Mouse (Mus musculus): ENCODE data around the gene Acsf3.

Acsf3 gene

DNA sequence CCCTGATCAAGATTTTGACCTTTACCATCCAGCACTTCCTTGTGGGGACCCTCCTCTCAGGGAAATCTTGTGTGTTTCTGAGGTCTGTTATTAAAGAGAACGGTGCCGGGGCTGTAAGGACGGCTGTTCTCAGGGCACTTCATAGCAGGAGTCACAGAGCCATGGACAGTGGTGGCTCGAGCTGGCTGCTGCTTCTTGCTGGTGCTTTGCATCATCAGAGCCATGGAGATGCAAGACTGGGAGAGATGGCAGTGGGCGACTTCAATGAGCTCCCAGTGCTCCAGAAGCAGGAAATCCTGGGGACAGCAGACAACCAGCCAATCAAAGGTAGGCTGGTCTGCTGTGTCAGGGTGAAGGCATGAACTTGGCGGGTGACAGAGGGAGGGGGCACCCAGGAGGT lies 14.2 kb upstream of the Acsf3 start:
- no peak for DNase-seq (ENCODE audit: low spot score in 2 of 2)

DNA sequence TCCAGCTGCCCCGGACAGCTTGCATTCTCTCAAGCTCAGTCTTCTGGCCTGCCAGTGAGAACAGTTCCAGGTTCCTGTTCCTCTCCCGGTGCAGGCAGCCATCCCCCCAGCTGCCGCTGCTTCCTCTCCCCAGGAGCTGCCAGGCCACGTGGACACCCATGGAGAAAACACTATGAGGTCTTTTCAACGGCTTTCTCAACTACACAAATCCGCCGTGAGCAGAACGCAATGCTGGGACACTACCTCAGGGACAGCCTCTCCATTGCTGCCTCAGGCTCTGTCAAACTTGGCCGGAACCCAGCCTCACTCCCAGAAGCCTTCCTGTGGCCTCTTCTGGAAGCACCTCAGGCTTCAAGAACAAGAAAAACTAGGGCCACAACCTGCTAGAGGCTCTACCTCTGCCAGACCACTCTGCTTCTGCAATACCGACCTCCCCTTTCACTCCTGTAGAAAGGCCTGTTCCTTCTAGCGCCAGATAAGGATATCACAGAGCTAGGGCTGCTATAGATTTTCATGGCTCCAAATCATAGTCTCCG lies 12.5 kb upstream of the Acsf3 start:
- no peak for DNase-seq (ENCODE audit: low spot score in 2 of 2)

DNA sequence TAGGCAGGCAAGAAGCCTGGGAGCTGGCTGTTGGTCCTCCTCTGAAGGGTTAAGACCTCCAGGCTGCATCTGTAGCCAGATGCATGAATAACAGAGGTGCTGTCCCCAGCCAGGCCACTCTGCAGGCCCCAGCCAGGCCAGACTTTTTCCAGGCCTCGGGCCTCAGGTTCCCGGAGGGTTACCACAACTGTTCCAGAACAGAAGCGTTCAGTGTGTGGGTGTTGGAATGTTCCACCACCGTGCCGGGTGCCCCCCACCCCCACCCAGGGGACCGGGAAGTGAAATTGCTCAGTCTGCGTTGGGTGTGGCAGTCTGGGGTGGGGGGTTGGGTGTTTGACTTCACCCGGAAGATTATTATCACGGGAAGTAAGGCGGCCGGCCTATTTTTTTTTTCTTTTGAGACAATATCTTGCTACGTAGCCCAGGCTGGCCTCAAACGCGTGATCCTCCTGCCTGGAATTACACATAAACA lies 12.0 kb upstream of the Acsf3 start:
- DNase-seq (ENCODE audit: low spot score in 2 of 2): no peak

DNA sequence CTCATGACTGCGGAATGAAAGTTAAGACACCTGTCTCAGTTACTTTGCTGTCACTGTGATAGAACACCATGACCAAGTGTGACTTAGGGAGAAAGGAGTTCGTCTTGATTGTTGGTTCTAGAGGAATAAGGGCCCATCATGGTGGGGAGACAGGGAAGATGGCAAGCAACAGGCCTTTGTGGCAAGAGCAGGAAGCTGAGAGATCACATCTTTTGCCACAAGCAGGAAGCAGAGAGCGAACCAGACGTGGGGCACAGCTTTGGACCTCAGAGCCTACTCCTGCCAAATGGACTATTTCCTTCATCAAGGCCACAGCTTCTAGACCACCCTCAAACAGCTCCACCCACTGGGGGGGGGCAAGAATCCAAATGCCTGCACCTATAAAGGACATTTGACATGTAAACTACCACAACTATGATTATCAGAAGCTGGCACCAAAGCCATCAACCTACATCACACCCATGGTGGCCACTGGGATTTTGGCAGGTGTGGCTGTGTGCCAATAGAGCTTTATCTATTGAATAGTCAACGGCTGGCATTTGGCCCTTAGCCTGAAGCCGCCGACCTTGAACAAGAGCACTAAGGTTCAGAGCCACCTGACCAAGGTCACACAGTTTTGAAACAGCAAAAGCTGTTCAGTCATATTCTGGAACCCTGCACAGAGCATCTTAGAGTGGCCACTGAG lies 10.4 kb upstream of the Acsf3 start:
- no peak for DNase-seq (ENCODE audit: low spot score in 2 of 2)

DNA sequence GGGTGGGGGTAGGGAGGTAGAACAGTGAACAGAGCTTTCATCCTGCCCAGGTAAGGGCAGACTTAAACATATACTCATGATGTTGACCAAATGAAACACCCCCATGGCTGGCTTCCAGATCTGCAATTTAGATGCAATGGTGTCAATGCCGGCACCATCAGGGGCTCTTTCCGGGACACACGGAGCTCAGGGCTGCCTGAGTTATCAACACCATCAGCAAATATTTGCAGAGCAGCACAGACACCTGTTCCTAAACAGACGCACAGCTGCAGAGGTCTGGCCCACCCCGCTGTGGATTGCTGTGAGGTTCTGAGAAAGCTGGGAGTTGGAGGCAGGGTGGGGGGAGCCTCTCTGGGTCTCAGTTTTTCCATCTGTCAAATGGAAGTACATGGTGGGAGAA lies 9.1 kb upstream of the Acsf3 start:
- DNase-seq (ENCODE audit: low spot score in 2 of 2): no peak

DNA sequence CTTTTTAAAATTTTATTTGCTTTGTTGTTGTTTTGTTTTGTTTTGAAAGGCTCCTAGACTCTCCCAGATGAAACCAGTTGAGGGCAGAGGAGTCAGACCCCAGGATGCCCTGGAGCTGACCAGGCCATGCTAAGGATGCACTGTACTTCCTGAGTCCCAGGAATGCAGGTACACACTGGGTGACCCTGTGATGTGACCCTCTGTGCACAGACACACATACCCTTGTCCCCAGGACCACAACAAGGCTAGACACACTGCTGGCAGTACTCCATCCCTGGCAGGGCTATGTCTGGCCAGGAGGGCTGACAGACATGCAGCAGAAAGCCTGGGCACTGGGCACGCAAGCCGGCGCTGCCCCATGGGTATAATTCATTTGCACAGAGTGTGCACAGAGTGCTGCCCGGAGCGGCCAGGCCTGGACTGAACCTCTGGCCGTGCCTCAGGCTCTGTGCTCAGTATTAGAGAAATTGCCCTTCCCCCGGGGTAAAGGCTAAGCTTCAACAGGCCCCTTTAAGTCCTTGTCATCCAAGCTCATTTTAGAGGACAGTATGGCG lies 8.6 kb upstream of the Acsf3 start:
- no peak for DNase-seq (ENCODE audit: low spot score in 2 of 2)

DNA sequence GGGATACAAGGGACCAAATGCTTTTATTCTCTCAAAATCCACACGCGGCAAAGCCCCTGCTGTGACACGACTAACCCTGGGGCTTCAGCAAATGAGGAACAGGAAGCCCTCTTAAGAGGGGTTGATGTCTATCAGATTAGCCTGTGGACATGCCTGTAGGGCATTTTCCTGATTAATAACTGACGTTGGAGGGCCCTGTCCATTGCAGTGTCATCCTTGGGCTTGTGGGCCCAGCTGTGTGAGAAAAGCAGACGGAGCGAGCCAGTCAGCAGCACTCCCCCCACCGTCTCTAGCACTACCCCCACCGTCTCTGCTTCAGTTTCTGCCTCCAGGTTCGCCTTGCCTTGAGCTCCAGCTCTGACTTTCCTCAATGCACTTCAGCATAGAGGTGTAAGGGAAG lies 8.1 kb upstream of the Acsf3 start:
- DNase-seq (ENCODE audit: low spot score in 2 of 2): no peak

DNA sequence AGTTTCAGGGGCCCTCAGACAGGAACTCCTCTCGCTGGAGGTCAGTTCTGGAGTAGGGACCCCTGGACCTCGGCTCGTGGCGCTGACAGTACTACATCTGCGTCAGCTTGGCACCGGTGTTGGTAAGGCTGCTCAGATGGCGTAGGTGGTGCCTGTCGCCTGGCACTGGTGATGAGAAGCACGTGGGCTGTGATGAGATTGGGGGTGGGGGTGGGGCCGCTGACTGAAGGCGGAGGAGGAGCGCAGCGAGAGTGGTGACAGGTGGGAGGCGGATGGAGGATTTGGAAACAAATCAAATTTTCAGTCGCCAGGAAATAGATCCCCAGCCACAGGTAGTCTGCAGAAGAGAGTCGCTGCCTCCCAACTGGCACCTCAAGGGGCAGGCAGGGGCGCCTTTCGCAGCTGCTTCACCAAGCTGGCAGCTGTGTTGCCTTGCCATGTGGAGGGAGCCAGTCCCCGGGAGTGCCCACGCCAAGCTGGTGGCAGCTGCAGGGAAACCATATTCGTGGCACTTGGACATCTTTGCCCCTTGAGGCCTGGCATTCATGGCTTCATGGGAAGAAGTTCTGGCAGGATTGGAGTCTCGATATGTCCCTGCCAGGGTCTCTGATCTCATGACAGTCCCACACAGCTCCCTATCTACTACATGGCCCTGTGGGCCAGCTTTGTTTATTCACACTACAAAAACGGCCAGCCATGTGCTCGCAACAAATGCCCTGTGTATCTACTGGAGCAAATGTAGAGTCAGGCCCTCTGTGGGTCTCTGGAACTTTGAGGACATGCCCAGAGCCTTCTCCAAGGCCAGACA lies 5.8 kb upstream of the Acsf3 start:
- DNase-seq (ENCODE audit: low spot score in 2 of 2): peak; percentile 40 to 58

DNA sequence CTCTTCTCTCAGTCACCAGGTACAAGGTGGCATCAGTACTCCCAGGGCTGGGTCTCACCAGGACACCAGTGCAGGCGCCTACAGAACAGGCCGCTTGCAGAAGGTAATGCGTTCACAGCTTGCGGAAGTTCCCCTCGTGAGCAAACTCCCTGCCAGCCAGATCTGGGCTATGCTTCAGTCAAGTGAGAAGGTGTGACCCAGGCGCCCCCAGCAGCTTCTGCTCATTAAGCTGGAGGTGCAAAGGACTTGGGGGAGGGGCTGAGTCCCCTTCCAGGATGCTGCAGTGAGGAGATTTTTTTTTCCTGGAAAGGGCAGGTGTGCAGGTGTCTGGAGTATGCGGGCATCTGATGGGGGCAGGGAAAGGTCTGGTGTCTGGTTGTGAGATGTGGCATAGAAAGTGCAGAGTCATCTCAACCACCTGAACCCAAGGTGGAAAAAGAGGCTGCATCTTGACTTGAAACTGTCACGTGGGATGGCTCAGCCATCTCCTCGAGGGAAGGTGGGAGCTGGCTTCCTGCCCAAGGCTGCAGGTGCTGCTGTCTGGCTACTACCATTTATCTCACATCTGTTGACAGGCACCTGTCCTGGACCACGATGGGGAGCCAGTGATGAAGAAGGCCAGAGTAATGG lies 2.7 kb upstream of the Acsf3 start:
- no peak for DNase-seq (ENCODE audit: low spot score in 2 of 2)

DNA sequence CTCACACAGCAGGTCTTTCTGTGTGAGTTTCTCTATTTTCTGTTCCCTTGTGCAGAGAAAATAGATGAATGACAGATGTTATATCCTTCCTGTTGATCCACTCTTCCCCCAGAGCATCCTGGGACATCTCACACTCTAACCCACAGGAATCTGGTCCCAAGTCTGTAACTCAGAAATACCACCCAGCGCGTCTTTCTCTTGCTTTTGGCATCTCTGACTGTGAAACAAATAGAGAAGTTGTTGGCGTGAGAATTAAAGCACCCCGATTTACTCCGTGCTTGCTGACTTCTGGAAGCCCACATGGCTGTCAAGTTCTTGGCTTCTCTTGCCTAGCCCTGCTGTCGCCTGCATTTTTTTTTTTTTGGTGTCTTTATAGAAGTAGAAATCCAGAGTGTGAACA lies 2.4 kb downstream of the Acsf3 start:
- DNase-seq (ENCODE audit: low spot score in 2 of 2): no peak

DNA sequence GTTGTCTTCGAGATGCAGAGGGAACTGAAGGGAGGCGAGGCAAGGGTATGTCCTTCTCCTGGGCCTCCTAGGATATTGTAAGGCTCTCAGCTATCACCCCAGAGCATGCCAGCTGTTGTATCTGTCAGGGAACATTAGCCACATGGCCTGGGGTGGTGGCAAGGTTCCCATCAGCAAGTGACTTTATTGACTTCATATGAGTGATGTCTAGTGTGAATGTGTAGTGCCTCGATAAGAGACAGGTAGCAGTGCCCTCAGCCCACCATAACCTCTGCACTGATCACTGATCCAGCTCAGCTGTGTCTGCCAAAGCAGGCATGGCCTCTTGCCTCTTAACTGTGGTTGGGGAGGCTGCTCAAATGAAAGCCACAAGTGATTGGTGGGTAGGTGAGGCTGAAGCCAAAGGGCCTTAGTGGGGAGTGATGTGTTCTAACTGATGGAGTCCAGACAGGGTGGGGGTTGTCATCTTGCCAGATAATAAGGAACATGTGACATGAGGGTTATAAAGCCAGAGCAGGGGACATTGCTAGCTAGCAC lies 3.5 kb downstream of the Acsf3 start:
- DNase-seq (ENCODE audit: low spot score in 2 of 2): no peak

DNA sequence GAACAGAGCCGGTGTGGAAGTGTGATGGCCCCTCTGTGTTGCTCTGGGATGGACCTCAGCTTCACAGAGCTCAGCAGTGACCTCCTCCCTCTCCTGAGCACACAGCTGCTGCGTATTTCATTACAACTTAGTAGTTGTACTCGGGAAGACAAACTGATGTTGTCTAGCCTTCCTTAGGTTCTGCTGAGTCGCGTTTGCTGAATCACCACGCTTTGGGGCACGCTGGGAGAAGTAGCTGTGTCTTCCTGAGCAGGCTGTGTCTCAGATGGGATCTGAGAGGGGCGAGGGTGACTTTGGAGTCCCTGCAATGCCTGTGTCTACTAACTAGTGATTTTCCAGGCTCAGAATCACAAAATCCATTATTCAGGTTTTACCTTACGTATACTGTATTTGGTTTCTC lies 4.0 kb downstream of the Acsf3 start:
- no peak for DNase-seq (ENCODE audit: low spot score in 2 of 2)

DNA sequence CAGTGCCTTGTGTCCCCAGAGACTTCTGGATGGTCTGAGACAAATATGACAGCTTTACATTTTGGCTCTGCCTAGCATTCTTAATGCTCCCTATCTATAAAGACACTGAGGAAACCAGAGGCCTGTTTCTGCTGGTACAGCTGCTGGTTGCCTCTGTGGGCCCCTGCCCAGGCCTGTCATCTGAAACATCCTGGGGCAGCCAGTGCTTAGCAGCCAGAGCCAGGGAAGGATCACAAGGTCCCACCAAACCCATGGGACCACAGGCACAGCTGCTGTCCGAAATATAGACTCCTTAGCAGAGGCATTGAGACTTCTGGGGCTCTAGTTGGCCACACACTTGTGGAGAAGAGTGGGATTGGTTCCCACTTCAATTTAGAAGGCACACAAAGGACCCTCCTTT lies 9.5 kb downstream of the Acsf3 start:
- no peak for DNase-seq (ENCODE audit: low spot score in 2 of 2)

DNA sequence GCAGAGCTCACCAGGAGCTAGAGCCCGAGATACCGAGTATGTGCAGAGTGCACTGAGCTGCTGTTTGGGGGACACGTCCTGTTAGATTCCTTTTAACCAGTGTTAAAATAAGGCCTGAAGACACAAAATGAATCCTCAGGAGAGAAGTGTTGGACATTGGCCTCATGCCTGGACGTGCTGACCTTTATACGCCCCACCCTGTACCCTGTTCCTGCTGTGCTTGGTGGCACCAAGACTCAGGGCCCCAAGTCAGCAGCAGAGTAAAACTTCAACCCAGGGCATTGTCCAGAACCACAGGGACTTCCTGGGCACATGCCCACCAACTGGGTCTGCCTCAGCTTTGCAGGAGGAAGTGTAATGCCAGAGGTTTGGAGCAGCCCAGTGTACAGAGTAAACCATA lies 14.5 kb downstream of the Acsf3 start:
- DNase-seq (ENCODE audit: low spot score in 2 of 2): no peak

DNA sequence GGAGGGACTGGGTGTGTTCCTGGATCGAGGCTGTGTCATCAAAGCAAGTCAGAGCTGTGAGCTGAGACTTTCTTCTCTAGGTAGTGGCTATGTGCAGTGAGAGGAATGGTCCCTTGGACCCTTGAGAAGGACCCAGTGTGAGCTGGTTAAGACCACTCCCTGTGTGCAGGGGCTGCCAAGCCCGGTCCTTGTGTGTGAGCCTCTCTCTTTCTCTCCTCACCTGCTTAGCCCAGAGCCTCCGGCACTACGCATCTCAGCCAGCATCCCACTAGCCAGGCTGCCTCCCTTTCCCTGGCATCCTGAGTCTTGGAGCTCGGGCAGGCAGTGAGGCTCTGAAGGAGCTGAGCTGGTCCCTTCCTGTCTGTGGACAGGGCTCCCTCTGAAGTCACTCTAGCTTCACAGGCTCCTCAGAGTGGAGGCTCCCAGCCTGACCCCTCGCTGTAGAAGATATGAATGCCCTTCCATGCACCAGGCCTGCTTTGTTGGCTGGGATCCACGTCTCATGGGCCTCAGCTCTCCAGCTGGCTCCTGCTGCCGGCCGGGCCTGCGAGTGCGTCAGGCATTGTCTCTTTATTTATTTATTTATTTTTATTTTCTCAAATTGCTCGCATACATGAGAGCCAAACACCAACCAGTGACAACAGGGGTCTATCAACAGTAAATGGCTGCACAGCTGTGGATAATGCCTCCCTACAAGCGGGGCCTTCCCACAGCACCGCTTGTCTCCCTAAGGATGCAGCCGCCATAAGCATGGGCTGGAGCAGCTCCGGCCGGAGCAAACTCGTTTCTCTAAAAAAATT lies 18.3 kb downstream of the Acsf3 start:
- DNase-seq (ENCODE audit: low spot score in 2 of 2): no peak

DNA sequence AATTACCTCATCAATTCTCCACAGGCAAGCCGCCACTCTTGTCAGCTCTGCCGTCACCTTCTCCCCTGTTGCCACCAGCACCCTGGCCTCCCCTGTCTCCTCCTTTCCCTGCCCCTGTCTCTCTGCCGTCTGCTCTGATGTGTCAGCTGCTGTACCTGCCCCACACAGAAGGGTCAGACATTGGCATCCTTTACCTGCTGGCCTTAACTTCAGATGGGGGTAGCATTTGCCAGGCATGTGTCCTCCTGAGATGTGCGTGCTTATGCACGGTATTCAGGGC lies 18.8 kb downstream of the Acsf3 start:
- no peak for DNase-seq (ENCODE audit: low spot score in 2 of 2)

DNA sequence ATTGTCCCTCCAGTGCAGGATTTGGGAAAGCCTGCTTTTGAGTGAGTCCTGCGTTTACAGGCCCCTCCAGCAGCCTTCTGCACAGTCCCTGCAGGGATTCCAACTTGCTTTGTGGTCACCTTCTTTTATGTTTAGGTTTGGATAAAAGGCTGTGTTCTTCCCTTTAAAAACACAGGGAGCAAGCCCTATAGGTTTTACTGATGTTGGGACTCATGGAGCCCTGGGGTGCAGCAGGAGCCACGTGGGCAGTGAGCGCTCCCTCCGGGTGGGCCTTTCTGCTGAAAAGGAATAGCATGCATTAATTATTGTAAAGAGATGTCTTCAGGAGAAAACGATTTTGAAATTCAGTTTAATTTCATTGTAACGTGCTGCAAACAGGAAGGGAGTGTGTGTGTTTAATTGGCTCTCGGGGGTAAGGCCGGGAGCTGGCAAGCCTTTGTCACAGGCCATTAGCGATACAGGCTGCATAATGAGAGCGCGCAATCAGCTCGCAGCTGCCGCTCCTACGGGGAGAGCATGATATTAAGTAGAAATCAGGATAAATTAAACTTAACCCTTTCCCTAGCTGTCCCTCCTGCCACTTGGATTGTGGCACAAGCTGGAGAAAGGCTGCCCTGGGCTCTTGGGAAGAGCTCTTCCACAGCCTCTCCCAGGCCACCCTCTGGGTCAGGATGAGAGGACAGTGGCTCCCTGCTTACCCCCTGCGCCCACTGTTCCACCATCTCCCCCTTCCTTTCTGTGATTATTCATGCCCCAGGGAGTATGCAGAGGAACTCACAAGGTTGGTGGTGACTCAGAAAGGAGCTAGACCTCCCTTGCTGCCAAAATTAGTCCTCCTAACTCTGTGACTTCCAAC lies 28.8 kb downstream of the Acsf3 start:
- peak in 1 of 2 experiments; percentile 33 for DNase-seq (ENCODE audit: low spot score in 2 of 2)

DNA sequence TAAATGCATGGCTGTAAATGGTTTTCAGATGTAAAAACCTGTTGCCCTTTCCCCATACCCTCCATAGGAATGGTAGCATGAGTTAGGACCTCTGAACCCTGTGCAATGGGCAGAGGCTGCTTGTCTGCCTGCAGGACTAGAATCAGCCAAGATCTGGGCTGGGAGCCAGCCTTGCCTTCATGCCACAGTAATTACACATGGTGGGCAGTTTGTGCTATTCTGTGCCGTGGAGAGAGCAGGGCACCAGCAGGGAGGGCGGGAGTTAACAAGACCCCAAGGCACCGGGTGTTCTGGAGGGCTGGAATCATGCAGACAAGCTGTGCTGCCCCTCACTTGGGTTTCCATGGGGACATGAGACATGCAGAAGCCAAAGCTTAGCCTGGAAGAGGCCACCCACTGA lies 30.1 kb downstream of the Acsf3 start:
- DNase-seq (ENCODE audit: low spot score in 2 of 2): peak; percentile 46 to 47

DNA sequence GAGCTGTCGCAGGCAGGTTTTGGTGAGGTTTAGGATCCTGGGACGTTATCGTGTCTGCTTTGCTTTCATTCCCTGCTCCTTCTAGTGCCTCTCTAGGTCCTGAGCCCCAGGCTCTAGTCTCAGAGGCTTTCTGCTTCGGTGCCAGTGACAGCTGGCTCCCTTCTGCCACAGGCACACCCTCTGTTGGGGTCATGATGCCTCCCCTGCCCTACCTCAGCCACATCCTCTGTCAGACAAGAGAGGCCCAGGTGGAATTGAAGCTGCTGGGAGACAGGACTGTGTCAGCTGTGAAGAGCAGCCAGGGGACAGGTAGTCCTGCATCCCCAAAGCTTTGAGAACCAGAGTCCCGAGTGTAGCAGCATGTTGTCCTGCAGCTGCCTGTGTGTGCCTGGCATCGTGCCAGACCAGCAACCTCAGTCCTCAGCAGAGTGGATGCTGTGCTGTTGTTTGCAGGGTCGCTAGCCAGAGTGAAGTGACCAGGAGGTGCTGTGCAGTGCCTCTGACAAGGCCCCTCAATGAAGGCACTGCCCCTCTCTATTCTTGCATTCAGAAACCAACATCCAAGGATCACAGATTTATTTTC lies 31.8 kb downstream of the Acsf3 start:
- DNase-seq (ENCODE audit: low spot score in 2 of 2): no peak

DNA sequence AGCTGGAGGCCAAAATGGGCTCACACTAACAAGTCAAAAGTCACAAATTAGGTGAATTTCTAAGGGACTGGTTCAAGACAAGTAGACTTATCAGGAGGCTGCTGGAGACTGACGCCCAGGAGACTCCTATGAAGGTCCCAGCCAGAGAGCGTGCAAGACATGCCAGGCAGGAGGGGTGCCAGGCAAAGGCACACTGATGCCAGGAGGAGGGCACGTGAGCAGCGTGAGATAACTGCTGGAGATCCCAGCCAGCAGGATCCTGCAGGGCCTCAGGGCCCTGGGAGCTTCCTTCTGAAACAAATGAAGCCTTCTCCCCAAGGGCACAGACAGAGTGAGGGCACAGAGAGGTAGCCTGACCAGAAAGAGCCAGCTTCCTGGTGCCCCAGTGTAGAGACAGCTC lies 32.6 kb downstream of the Acsf3 start:
- DNase-seq (ENCODE audit: low spot score in 2 of 2): no peak

All from frontal cortex, postnatal 10 days (tissue).